Mouse (Mus musculus): ENCODE results near the gene Dtx4. TPM values are rescaled to one million over a fixed set of nuclear protein-coding genes. Genes with fewer than 3 reads are reported as not detected.

Gene Dtx4
- polyA plus RNA-seq, 1 experiment from 2014 or later = 1.3 TPM

DNA sequence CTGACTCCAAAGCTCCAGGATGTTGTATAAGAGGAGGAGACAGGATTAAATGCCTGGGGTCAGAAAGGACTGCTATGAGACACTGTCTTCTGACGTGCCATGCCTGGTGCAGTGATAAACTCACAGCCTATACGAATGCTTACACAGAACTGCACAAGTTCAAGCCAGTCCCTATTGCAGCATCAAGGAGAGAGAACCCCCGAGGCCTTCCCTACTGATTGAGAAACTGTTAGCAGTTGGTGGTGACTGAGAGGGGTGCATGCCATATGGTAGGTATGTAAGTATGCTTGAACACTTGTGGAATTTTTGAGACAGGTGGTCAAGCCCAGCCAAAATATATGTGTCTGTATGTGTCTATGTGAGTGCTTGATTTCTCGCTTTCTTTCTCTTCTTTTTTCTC lies 22.1 kb upstream of the Dtx4 start:
- Histone ChIP-seq H3K27me3 (ENCODE audit: control insufficient read depth, insufficient read depth, low read length) (no peaks in the 10 kb centered on the region), H3K4me3 (ENCODE audit: low read depth, low read length) (no peak overlapping the region), H3K9ac (ENCODE audit: low read depth, low read length) (no peak overlapping the region), H3K9me3 (replicated peaks; ENCODE audit: control insufficient read depth, low read length) (no peaks in the 10 kb centered on the region), H3K36me3 (ENCODE audit: control insufficient read depth, insufficient read depth, low read length) (no peaks in the 10 kb centered on the region), H3K27ac (ENCODE audit: low read depth, low read length) (no peak overlapping the region), H3K4me1 (ENCODE audit: control insufficient read depth, insufficient read depth, low read length) (no peaks in the 10 kb centered on the region), H3K4me2 (no peak overlapping the region)
- ATAC-seq (replicated peaks; ENCODE audit: insufficient number of reproducible peaks, low FRiP score, low TSS enrichment) = no peak
- 54% methylated on average over 4 of the region's 4 CpGs for WGBS (ENCODE audit: insufficient replicate concordance)

DNA sequence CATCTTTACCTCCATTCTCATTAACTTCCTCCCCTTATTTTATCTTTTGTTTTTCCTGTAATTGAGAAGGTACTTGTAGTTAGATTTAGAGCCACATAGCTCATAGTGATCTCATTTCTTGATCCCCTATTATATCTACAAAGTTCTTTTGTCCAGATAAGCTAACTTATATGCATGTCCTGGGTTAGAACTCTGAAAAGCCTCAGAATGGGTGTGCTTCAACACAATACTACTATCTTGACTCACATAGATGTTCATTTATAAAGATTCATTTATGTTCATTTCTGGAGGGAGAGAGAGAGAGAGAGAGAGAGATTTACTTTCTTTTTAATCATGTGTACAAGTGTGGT lies 17.3 kb upstream of the Dtx4 start:
- H3K36me3 ChIP-seq (ENCODE audit: control insufficient read depth, insufficient read depth, low read length) = no peaks in the 10 kb centered on the region
- no peak overlapping the region for H3K9ac ChIP-seq (ENCODE audit: low read depth, low read length)
- no peak overlapping the region for H3K4me2 ChIP-seq
- ATAC-seq (replicated peaks; ENCODE audit: insufficient number of reproducible peaks, low FRiP score, low TSS enrichment) = no peak
- H3K4me1 ChIP-seq (ENCODE audit: control insufficient read depth, insufficient read depth, low read length) = no peaks in the 10 kb centered on the region
- H3K27me3 ChIP-seq (ENCODE audit: control insufficient read depth, insufficient read depth, low read length) = no peaks in the 10 kb centered on the region
- peak overlapping the region; percentile 55 for H3K4me3 ChIP-seq (ENCODE audit: low read depth, low read length)
- H3K27ac ChIP-seq (ENCODE audit: low read depth, low read length) = no peak overlapping the region
- no peaks in the 10 kb centered on the region for H3K9me3 ChIP-seq (replicated peaks; ENCODE audit: control insufficient read depth, low read length)

DNA sequence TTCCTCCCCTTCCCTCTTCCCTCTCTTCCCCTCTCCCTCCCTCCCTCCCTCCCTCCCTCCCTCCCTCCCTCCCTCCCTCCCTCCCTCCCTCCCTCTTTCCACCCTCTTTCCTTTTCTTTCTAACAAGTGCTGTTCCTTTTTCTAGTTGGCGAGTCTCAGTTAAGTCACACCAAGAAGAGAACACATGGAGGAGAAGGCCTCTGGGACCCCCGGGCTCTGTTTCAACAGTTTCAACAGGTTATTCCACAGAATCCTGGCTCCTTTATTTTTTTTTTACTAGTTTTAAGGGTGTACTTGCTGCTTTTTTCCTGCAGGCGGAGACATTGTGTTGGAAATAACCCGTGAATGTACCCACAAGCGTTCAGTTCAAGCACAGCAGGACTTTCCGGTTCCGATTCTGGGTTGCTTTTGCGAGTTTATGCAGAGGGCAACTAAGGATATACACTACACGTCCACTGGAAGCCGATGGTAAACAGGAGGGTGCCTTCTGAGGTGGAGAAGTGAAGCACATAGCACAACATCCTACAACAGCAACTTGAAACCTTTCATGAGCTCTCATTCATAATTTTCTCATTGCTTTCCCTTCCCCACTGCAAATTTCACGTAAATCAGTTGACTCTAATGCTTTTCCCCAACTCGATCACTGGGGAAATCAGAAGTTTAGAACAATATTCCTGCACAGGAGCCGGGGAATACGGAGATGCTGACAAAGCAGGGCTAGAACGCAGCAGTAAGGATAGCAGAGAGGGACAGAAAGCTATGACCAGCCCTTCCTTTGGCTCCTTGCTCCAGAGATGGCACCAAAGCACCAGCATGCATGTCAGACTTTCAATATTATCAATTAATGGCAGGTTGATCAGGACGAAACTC lies 16.7 kb upstream of the Dtx4 start:
- Histone ChIP-seq H3K36me3 (ENCODE audit: control insufficient read depth, insufficient read depth, low read length) (no peaks in the 10 kb centered on the region), H3K9ac (ENCODE audit: low read depth, low read length) (peak overlapping the region; percentile 80), H3K27me3 (ENCODE audit: control insufficient read depth, insufficient read depth, low read length) (peaks cover under 1% of the 10 kb centered on the region; the same call in 1 of the 2 replicates), H3K27ac (ENCODE audit: low read depth, low read length) (no peak overlapping the region), H3K4me2 (peak overlapping the region; percentile 75), H3K4me3 (ENCODE audit: low read depth, low read length) (peak overlapping the region; percentile 55), H3K9me3 (replicated peaks; ENCODE audit: control insufficient read depth, low read length) (no peaks in the 10 kb centered on the region), H3K4me1 (ENCODE audit: control insufficient read depth, insufficient read depth, low read length) (no peaks in the 10 kb centered on the region)
- 3% methylated on average over 15 of the region's 16 CpGs for WGBS (ENCODE audit: insufficient replicate concordance)
- no peak for ATAC-seq (replicated peaks; ENCODE audit: insufficient number of reproducible peaks, low FRiP score, low TSS enrichment)

DNA sequence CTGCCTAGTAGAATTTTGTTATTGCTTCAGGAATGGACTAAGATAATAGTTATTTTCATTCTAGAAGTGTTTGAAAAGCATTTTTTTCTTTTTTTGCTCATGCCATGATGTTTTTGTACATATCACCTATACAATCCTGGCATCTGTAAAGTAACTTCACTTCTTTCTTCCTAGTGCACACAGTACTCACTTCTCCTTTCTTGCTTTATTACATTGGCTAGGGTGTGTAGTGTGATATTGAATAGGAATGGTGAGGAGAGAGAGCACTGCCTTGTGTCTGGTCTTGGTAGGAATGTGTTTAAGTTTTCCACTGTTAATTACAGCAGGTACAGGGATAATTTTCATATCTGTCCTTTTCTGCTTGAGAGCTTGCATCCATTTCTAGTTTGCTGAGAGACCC lies 13.4 kb upstream of the Dtx4 start:
- ATAC-seq (replicated peaks; ENCODE audit: insufficient number of reproducible peaks, low FRiP score, low TSS enrichment) = no peak
- Histone ChIP-seq H3K9ac (ENCODE audit: low read depth, low read length) (no peak overlapping the region), H3K9me3 (replicated peaks; ENCODE audit: control insufficient read depth, low read length) (no peaks in the 10 kb centered on the region), H3K36me3 (ENCODE audit: control insufficient read depth, insufficient read depth, low read length) (no peaks in the 10 kb centered on the region), H3K4me2 (no peak overlapping the region), H3K4me3 (ENCODE audit: low read depth, low read length) (no peak overlapping the region), H3K27me3 (ENCODE audit: control insufficient read depth, insufficient read depth, low read length) (peaks cover 2% of the 10 kb centered on the region; the same call in 1 of the 2 replicates), H3K27ac (ENCODE audit: low read depth, low read length) (no peak overlapping the region), H3K4me1 (ENCODE audit: control insufficient read depth, insufficient read depth, low read length) (no peaks in the 10 kb centered on the region)

DNA sequence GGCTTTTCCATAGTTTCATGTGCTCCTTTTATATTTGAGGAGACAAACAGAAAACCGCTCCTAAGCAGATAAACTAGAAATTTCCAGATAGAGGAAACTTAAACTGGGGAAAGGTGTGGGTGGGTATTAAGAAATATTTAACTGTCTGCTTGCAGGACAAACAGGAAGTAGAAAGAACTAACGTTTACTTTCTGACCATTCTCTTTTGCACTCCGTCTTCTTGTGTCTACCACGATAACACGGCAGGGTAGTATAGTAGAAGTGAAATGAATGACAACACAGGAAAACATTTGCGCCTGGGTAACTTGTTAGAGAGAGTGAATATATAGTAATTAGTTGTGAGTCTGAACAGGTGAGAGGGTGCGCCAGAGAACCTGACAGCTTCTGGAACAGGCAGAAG lies 1.5 kb upstream of the Dtx4 start:
- Histone ChIP-seq H3K36me3 (ENCODE audit: control insufficient read depth, insufficient read depth, low read length) (no peaks in the 10 kb centered on the region), H3K9me3 (replicated peaks; ENCODE audit: control insufficient read depth, low read length) (no peaks in the 10 kb centered on the region), H3K4me3 (ENCODE audit: low read depth, low read length) (no peak overlapping the region), H3K27me3 (ENCODE audit: control insufficient read depth, insufficient read depth, low read length) (peaks cover 15% of the 10 kb centered on the region), H3K27ac (ENCODE audit: low read depth, low read length) (no peak overlapping the region), H3K4me2 (no peak overlapping the region), H3K9ac (ENCODE audit: low read depth, low read length) (no peak overlapping the region), H3K4me1 (ENCODE audit: control insufficient read depth, insufficient read depth, low read length) (no peaks in the 10 kb centered on the region)
- no peak for ATAC-seq (replicated peaks; ENCODE audit: insufficient number of reproducible peaks, low FRiP score, low TSS enrichment)
- 81% methylated on average over 7 of the region's 7 CpGs for WGBS (ENCODE audit: insufficient replicate concordance)

DNA sequence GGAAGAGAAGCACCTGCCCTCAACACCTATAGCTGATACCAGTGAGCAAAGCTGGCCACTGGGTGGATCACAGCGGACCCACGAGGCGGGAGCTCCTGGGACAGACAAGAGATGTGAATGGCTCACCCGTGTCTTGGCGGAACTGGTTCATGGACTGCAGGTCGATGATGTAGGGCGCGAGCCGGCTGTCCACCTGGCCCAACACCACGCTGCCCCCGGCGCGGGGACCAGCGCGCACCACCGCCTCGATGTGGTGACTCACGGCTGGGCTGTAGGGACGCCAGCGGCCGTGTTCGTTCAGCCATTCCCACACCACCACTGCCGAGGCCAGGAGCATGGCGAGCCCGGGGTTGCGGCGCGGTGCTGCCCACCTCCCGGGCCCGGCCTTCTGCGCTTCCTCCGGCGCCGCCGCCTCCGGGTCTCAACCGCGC lies 358 bp downstream of the Dtx4 start:
- Histone ChIP-seq H3K36me3 (ENCODE audit: control insufficient read depth, insufficient read depth, low read length) (no peaks in the 10 kb centered on the region), H3K27me3 (ENCODE audit: control insufficient read depth, insufficient read depth, low read length) (peaks cover 17% of the 10 kb centered on the region), H3K9ac (ENCODE audit: low read depth, low read length) (peak overlapping the region; percentile 69), H3K4me1 (ENCODE audit: control insufficient read depth, insufficient read depth, low read length) (no peaks in the 10 kb centered on the region), H3K27ac (ENCODE audit: low read depth, low read length) (no peak overlapping the region), H3K4me3 (ENCODE audit: low read depth, low read length) (peak overlapping the region; percentile 63), H3K9me3 (replicated peaks; ENCODE audit: control insufficient read depth, low read length) (no peaks in the 10 kb centered on the region), H3K4me2 (peak overlapping the region; percentile 100)
- WGBS (ENCODE audit: insufficient replicate concordance) = 3% methylated on average over 37 of the region's 38 CpGs
- peak; percentile 62 for ATAC-seq (replicated peaks; ENCODE audit: insufficient number of reproducible peaks, low FRiP score, low TSS enrichment)

DNA sequence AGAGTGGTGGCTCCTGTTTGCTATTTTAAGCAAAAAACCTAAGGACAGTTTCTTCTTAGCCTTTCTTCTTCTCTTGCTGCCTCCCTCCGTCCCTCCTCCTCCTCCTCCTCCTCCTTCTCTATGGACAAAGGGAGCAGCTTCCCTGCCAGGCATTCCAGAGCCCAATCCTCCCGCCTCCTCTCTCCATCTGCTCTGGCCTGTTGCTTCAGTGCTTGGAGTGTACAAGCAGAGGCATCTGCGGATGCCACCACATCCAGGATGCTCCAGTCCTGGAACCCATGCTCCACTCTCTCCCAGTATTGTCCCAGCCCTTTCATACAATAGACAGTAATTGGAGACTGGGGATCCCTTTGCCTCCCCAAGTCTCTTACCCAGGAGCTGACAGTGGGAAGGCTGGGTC lies 1.1 kb downstream of the Dtx4 start:
- Histone ChIP-seq H3K9ac (ENCODE audit: low read depth, low read length) (no peak overlapping the region), H3K4me3 (ENCODE audit: low read depth, low read length) (no peak overlapping the region)

DNA sequence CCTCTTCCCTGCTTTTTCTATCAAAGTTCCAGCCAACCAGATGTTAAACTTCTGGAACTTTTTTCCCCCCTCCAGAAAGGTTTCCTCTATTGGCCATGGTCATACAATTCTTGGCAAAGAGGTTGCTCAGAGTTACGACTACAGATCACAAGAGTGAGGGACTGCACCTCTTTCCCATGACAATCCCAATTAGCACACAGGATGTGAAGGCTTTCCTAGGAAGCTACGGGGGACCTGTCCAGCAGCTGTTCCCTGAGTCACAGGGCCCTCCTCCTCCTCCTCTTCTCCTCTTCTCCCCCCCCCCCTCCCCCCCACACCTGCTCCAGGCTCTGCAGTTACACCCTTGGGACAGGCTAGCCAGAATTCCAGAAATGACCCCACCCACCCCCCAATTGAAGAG lies 1.8 kb downstream of the Dtx4 start:
- Histone ChIP-seq H3K4me2 (no peak overlapping the region), H3K36me3 (ENCODE audit: control insufficient read depth, insufficient read depth, low read length) (no peaks in the 10 kb centered on the region), H3K4me3 (ENCODE audit: low read depth, low read length) (no peak overlapping the region), H3K9me3 (replicated peaks; ENCODE audit: control insufficient read depth, low read length) (no peaks in the 10 kb centered on the region), H3K27me3 (ENCODE audit: control insufficient read depth, insufficient read depth, low read length) (peaks cover 17% of the 10 kb centered on the region), H3K27ac (ENCODE audit: low read depth, low read length) (no peak overlapping the region), H3K4me1 (ENCODE audit: control insufficient read depth, insufficient read depth, low read length) (no peaks in the 10 kb centered on the region), H3K9ac (ENCODE audit: low read depth, low read length) (no peak overlapping the region)
- 35% methylated on average over 2 of the region's 2 CpGs for WGBS (ENCODE audit: insufficient replicate concordance)
- ATAC-seq (replicated peaks; ENCODE audit: insufficient number of reproducible peaks, low FRiP score, low TSS enrichment) = no peak

More for the DNA sequence above, 1.1 kb downstream of the Dtx4 start:
- Histone ChIP-seq H3K36me3 (ENCODE audit: control insufficient read depth, insufficient read depth, low read length) (no peaks in the 10 kb centered on the region), H3K27me3 (ENCODE audit: control insufficient read depth, insufficient read depth, low read length) (peaks cover 17% of the 10 kb centered on the region), H3K27ac (ENCODE audit: low read depth, low read length) (no peak overlapping the region), H3K9me3 (replicated peaks; ENCODE audit: control insufficient read depth, low read length) (no peaks in the 10 kb centered on the region), H3K4me2 (peak overlapping the region; percentile 100), H3K4me1 (ENCODE audit: control insufficient read depth, insufficient read depth, low read length) (no peaks in the 10 kb centered on the region)
- WGBS (ENCODE audit: insufficient replicate concordance) = 14% methylated on average over 3 of the region's 3 CpGs
- ATAC-seq (replicated peaks; ENCODE audit: insufficient number of reproducible peaks, low FRiP score, low TSS enrichment) = no peak

DNA sequence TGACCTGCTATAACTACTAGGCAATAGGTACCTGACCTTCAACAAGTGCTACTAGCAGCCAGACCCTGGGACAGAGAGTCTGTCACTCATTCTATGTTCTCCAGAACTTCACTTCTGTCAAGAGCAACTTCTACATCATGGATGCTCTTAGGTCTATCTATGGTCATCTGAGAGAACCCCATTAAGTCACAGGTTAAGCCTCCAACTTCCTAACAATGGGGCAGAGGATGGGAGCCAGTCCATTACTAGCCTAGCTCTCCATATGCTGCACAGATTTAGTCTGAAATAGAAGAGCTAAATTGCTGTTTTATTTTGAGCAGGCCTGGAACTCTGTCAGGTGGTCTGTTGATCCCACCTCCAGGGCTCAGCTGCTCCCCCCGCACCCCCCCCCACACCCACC lies 2.3 kb downstream of the Dtx4 start:
- Histone ChIP-seq H3K36me3 (ENCODE audit: control insufficient read depth, insufficient read depth, low read length) (no peaks in the 10 kb centered on the region), H3K9me3 (replicated peaks; ENCODE audit: control insufficient read depth, low read length) (no peaks in the 10 kb centered on the region), H3K27ac (ENCODE audit: low read depth, low read length) (no peak overlapping the region), H3K4me1 (ENCODE audit: control insufficient read depth, insufficient read depth, low read length) (no peaks in the 10 kb centered on the region), H3K4me2 (no peak overlapping the region), H3K9ac (ENCODE audit: low read depth, low read length) (no peak overlapping the region), H3K27me3 (ENCODE audit: control insufficient read depth, insufficient read depth, low read length) (peaks cover 17% of the 10 kb centered on the region), H3K4me3 (ENCODE audit: low read depth, low read length) (no peak overlapping the region)
- 75% methylated on average over 1 of the region's 1 CpGs for WGBS (ENCODE audit: insufficient replicate concordance)
- ATAC-seq (replicated peaks; ENCODE audit: insufficient number of reproducible peaks, low FRiP score, low TSS enrichment) = no peak

Data from heart, embryonic 11.5 days (tissue).